8 mouse cellular contexts compared by ENCODE assay signal in the genomic region with DNA sequence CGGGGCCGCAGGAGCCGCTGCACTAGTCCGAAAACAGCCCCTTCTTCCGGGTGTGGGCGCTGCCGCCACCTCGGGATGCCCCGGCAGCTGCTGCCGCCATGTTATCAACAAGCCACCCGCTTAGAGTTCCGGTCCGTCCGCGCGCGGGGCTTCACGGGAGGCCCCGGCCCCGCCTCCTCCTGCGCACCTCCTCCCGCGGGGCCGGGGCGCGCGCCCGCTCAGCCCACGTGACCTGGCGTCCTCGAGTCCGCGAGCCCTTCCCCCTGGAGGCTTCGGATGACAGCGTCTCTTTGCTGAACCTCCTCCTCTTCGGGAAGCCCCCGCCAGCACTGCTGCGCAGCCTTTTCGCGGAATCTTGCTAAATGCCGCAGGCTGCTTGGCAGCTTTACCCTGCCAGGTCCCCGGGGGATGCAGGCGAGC. TPM values are rescaled to one million over a fixed set of nuclear protein-coding genes. Genes with fewer than 3 reads are reported as not detected.
DNase-seq lines count a peak whose midpoint lies in the region; ATAC-seq lines count a peak whose summit lies in the region.

Akap10 (minus strand) TSS at position 155 of the 420 bp plus-strand sequence.

- peak; percentile 90 for ATAC-seq in megakaryocyte progenitor cell, adult 5-6 weeks (replicated peaks; ENCODE audit: poor library complexity)

- DNase-seq in adipocyte (ENCODE audit: low spot score): peak; percentile 95
- DNase-seq in embryo, embryonic 10 days (ENCODE audit: low spot score): peak; percentile 96
- DNase-seq in gastrocnemius, postnatal 10 days: peak; percentile 96
- DNase-seq in induced T-regulatory cell, adult 2 months (ENCODE audit: low read depth): peak; percentile 98
- DNase-seq in left cerebral cortex, adult 9 months (ENCODE audit: low spot score in 2 of 2): peak; percentile 84 to 95
- DNase-seq in right cerebral cortex, postnatal 14 days: peak; percentile 95
- peak; percentile 87 to 94 for DNase-seq in urinary bladder, postnatal 36 days (ENCODE audit: low spot score in 2 of 2)

RNA-seq across cellular contexts. Expression of gene Akap10, which starts in this region (rescaled TPM):
- 10 to 100 TPM in 1 of 2 experiments, 1 to 10 TPM in 1; 8.7 to 10.8 TPM for total RNA-seq in gastrocnemius, postnatal 10 days (2021)
- total RNA-seq in megakaryocyte progenitor cell, adult 5-6 weeks (2015): 45.7 and 45.8 TPM in 2 replicates
- 34.0 and 37.8 TPM in 2 replicates for total RNA-seq in megakaryocyte progenitor cell, adult 5-6 weeks (2017)

Comparison
In these comparisons a context has a peak if more than half of its experiments do, and no peak if none do; other contexts are left out.
1. Peak in every context shown above with its lines: DNase-seq and ATAC-seq.